Mouse (Mus musculus) bone marrow macrophage, adult 2 months (primary cell): ENCODE measurements around the gene Stk39. TPM values are rescaled to one million over a fixed set of nuclear protein-coding genes. Genes with fewer than 3 reads are reported as not detected.

ENCODE experiments used
- H3K27ac ChIP-seq: 2 replicates; pipeline ENCODE4 v1.5.1; 2012; ENCODE audit warnings: low read depth, low read length; ENCODE audit not compliant: insufficient read depth
- H3K4me1 ChIP-seq: 2 replicates; pipeline ENCODE4 v1.6.1; 2012; ENCODE audit warnings: low read length; ENCODE audit not compliant: control insufficient read depth, insufficient read depth
- H3K4me3 ChIP-seq: 2 replicates; pipeline ENCODE4 v1.5.1; 2012; ENCODE audit warnings: mild to moderate bottlenecking, low read length, moderate library complexity; ENCODE audit not compliant: insufficient read depth
- CTCF ChIP-seq: IDR thresholded peaks from 2 replicates; pipeline ENCODE4 v1.5.1; 2012; ENCODE audit warnings: low read depth, mild to moderate bottlenecking, low read length, moderate library complexity
- POLR2A ChIP-seq: IDR thresholded peaks from 2 replicates; pipeline ENCODE4 v1.6.1; 2012; ENCODE audit warnings: mild to moderate bottlenecking, low read depth, low read length, borderline replicate concordance
- polyA plus RNA-seq: library from polyadenylated mRNA; stranded (reverse); fragments of >200 nt; gene quantifications from 2 replicates; pipeline ENCODE4 v1.2.4, GENCODE M21; 2012; ENCODE audit not compliant: missing spikeins, insufficient read depth, insufficient read length

Stk39 gene
- polyA plus RNA-seq, 1 experiment, result 0.46 TPM

DNA sequence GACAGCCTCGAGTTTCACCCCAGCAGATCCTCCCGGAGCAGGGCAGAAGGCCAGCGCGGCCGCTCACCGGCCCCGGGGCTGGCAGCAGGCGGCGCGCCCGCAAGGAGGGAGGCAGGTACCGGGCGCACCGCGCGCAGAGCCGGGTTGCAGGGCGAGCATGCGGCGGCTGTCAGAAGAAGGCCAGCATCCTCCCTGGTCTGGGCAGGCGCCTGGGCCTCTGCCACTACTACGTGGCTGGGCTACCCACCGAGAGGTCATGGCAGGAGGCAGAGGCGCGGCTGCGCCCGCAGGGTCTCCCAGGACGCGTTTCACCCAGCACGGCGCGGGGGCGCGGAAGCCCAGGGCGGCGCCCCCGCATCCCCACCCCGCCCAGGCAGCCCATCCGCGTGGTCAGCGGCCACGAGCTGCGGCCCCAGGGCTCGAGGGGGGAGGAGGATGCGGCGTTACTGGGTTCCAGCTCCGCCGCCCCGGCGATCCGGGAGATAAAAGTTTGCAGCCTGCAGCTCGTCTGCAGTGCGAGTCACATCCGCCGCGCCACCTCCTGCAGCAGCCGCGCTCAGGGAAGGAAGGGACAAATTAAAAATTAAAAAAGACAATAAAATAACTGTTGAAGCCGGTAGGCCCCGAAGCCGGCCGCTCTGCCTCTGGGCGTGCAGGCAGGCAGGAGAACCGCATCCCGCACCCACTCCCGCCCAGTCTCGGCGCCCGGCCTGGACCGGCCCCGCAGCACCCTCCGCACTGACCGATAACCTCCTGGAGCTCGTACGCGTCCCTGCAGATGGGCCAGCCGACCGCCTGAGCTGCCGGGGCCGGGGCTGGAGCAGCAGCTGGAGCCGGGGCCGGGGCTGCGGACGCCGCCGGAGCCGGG is 943 bp downstream of the Stk39 start:
- Histone ChIP-seq H3K4me1 (no peaks in the 10 kb centered on the region), H3K27ac (no peak overlapping the region), H3K4me3 (peak overlapping the region; percentile 56)
- TF ChIP-seq CTCF (no peak), POLR2A (no peak)

DNA sequence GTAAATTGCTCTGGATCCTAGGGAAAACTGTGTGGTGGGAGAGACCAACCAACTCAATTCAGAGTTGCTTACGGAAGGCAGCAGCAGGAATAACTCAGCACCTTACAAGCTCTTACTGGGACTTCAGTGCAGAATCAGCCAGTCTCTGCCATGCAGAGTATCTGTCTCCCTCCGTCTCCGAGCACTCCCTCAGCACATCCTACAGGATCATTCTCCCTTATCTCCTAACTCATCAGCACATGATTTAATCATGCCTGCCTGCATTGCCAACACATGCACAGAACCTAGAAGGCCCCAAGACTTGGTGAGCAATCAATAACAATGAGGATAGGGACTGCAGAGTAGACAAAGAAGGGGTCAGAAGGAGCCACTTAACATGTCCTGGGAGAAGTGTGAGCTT is 2.6 kb downstream of the Stk39 start:
- TF ChIP-seq CTCF (no peak), POLR2A (no peak)
- no peaks in the 10 kb centered on the region for H3K4me1 ChIP-seq
- H3K4me3 ChIP-seq, result no peak overlapping the region
- H3K27ac ChIP-seq, result no peak overlapping the region

DNA sequence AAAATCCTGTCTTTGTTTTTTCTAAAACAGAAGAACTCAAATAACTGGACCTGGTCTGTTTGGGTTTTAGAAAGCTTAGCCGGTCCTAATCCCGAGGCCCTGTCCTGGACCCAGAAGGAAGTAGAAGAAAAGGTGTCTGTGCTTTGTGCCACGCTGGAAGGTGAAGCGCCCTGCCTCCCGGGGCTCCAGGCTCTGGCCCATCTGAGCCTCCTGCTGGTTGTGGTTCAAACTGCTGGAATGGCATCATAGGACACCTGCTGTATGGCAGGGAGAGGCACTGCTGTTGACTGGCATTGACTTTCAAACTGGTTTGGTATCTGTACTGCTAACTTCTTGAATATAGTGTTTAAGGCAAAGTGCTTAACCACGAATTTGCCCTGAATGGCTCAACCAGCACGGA is 3.4 kb downstream of the Stk39 start:
- Histone ChIP-seq H3K4me1 (no peaks in the 10 kb centered on the region), H3K4me3 (no peak overlapping the region), H3K27ac (no peak overlapping the region)
- TF ChIP-seq CTCF (no peak), POLR2A (no peak)

DNA sequence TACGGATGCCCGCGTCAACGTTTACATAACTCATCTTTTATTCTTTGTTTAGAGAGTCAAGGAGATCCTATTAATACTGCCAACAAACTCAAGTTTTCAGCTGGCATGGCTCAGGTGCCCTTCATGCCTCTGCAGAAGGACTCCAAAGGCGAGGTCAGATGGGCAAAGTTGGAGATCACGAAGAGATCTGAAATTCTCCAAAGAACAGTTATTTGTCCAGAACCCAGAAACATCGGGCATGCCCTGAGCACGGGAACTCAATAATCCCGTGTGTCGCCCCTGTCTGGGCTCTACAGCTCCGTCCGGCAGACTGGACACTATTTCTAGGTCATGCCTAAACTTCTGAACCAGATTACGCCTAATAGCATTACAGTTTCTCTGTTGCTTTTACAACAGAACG is 3.8 kb downstream of the Stk39 start:
- H3K4me1 ChIP-seq, result no peaks in the 10 kb centered on the region
- H3K27ac ChIP-seq, result no peak overlapping the region
- no peak for TF ChIP-seq POLR2A
- TF ChIP-seq CTCF, result no peak
- H3K4me3 ChIP-seq, result no peak overlapping the region

DNA sequence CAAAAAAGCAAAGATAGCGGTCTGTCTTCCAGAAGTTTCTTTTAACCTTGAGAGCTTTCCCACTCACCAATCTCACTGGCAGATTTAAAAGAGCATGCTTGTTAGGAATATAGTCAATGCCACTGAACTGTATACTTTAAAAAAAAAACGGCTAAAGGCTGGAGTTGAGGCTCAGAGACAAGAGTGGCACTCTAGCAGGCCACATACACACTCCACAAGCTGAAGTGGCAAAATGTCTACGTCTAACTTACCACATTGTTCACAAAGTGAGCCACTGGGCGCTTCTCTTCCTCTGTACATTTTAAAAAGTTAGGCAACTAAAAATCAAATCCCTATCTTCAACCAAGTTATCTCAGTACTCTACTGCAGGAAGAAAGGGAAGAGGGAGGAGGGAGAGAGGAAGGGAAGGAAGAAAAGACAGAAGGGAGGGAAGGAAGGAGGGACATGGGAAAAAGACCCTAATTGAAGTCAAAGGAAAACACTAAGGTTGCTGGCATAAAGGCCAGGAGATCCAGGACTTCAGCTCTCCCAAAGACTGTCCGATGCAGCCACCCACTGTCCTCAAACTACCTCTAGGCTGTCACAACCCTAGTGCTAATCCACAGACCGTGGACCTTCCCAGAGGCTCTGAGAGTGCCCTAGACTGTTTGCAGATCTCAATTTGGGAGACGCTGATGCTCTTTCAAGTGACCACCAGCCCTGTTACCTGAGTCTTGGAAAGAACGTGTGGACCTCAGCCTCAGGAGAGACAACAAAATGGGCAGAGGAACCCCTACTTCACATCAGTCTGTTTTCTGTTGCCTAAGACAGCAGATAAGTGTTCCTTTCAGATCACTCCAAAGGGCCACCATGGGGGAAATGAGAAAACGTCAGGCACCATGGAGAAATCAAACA is 4.7 kb downstream of the Stk39 start:
- Histone ChIP-seq H3K27ac (no peak overlapping the region), H3K4me1 (no peaks in the 10 kb centered on the region), H3K4me3 (no peak overlapping the region)
- no peak for TF ChIP-seq CTCF
- no peak for TF ChIP-seq POLR2A

DNA sequence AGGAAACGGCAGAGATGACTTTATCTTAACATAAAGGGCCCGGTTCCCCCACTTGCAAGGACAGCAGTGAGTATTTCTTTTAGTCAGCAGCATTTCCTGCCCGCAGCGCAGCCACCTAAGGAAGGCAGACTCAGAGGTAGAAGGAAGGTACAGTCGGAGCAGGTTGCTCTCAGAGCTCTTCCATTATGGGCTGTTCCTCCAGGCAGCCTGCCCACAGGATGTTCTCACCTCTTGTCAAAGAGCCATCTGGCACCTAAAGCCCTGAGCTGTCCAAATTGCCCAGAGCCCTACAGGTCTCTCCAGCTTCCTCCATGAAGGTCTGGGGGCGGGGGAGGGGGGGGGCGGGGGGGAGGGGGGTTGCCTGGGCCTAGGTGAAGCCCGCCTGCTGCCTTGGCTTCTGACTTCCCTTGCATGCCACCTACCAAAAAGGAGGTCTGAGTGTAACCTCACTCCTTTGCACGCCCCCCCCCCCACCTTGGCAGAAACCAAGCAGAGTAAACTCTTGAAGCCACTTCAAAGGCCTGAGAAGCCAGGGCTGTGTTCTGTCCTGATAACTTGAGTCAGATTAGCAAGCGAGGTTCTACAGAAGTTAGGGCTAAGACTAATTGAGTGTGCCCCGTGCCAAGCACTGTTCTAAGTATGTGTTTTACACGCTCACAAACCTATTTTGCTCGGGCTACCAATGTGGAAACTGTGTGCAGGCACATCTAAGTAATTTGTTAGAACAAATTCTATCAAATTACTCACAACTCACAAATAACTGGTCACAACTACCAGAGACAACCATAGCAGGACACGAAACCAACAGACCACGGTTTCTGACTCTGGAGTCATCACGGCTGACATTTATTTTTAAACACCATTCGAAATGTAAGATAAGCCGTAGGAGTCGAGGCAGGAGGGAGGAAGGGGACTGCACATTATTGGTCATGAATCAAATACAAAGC is 5.7 kb downstream of the Stk39 start:
- H3K27ac ChIP-seq, result no peak overlapping the region
- TF ChIP-seq CTCF (no peak), POLR2A (no peak)

DNA sequence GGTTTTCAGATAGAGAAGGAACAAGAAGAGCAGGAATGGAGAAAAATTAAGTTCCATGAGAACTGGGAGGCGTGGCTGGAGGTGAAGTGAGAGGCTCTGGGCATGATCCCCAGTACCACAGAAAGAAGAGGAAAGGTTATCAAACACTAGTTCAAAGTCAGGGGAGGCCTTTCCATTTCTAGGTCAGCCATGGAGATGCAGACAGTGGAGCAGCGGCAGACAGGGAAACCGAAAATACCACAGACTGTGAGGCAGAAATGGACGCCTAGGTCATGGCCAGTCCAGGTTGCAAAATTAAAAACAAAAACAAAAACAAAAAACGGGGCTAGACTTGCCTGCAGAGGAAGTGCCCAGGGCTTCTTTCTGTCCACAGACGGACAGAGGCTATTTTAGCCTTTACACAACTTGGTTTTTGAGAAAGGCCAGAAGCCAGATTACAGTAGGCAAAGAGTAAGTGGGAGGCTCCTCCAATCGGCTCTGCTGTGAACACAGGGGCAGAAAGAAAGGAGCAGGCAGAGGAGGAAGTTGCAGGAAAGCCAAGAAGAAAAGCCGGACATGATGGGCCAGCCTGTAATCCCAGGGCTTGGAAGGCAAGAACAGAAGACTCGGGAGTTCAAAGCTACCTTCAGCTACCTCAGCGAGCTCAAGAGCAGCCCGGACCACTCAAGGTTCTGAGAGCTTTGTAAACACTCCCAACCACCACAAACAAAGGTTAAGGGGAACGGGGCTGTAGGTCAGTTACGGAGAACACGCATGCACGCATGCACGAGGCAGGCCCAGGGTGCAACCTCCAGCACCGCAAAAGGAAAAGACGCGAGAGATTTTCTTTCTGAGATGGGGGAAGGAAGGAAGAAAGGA is 6.6 kb downstream of the Stk39 start:
- no peaks in the 10 kb centered on the region for H3K4me1 ChIP-seq
- no peak overlapping the region for H3K27ac ChIP-seq
- TF ChIP-seq CTCF, result no peak
- TF ChIP-seq POLR2A, result no peak
- no peak overlapping the region for H3K4me3 ChIP-seq

More for the DNA sequence above, 5.7 kb downstream of the Stk39 start:
- H3K4me1 ChIP-seq, result no peaks in the 10 kb centered on the region
- H3K4me3 ChIP-seq, result no peak overlapping the region

DNA sequence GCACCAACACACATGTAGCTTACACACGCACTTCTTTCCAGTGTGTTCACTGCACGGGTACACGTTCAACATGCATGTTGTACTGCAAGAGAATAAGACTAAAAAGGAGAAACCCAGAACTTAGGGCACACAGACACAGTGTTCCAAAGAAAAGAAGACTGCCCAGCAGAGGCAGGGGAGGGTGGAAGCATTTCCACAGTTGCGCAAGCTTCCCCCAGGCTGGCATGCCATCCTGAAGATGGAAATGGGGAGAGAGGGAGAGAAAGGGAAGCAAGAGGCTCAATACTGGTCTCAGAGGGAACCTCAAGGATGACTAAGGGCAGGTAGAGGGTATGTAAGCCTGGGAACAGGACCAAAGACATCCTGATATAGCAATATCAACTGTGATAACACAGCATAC is 7.6 kb downstream of the Stk39 start:
- no peak for TF ChIP-seq POLR2A
- Histone ChIP-seq H3K4me3 (no peak overlapping the region), H3K27ac (no peak overlapping the region), H3K4me1 (no peaks in the 10 kb centered on the region)

DNA sequence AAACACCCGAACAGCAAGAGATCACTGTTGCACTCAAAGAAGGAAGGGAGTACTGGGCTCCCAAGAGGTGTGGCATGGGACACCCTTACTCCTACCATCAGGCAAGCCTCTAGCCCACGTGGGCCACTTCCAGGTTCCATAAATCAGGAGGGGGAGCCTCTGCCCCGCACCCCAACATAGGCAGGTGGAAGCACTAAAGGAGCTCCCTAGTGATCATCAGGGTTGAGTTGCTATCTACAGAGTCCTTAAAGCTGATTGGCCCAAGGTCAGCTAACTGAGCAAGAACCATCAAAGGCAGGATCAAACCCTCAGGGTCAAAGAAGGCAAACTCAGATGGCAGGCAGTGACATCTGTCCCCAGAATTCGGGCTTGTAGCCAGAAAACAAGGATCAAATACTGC is 8.3 kb downstream of the Stk39 start:
- TF ChIP-seq CTCF (no peak), POLR2A (no peak)
- H3K4me3 ChIP-seq, result no peak overlapping the region
- no peaks in the 10 kb centered on the region for H3K4me1 ChIP-seq
- no peak overlapping the region for H3K27ac ChIP-seq
